Mouse (Mus musculus): ENCODE measurements at regions not wholly inside any gene's neighbourhood (a gene's known extent, or its start where the extent isn't known, plus 50 kb on each side); places are given as distances from the start of the nearest gene placed in this dataset.

DNA sequence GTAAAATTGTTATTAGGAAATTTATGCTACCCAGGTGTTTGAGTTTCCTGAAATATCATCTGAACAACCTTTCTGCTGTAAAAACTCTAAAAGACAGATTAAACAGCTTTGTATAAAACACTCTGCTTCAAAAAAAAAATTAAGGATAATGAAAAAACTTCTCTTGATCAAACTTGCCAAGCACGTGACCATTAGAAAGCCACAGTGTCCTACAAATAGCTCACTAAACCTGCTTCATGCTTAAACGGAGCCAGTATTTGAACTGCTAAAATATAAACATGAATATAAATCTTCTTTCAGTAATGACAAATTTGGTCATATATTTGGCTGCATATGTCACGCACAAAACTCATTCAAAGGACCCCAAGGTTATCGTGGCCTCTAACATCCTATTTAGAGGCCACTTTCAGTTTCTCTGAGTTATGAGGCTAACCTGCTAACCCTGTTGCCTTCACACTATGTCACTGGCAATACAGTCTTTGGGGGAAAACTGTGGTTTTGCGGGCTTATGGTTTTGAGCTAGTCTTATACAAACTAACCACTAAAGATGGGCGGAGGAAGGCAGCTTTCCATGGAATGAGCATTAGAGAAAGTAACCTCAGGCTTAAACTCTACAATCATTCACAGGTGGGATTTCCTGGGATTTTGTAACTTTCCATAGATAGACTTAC is 355.8 kb downstream of the Fgf10 start:
- H3K4me2 ChIP-seq (ENCODE audit: low read depth, low read length), result no peak overlapping the region
- no peak for ATAC-seq
- no peak for TF ChIP-seq CTCF (IDR thresholded peaks at IDR 0.05; ENCODE audit: low read depth)
- H3K27me3 ChIP-seq (ENCODE audit: insufficient read depth, low read length), result no peaks in the 10 kb centered on the region
- no peaks in the 10 kb centered on the region for H3K4me1 ChIP-seq (ENCODE audit: insufficient read depth, low read length)
- H3K36me3 ChIP-seq (ENCODE audit: insufficient read depth, low read length), result no peaks in the 10 kb centered on the region
- no peaks in the 10 kb centered on the region for H3K9me3 ChIP-seq (ENCODE audit: low read length)
- 92% methylated on average over 6 of the region's 6 CpGs for WGBS
- no peak overlapping the region for H3K4me3 ChIP-seq (ENCODE audit: low read length)
- no peak for DNase-seq (ENCODE audit: low spot score)
- H3K9ac ChIP-seq (replicated peaks; ENCODE audit: low read length), result no peak overlapping the region
- no peak overlapping the region for H3K27ac ChIP-seq

DNA sequence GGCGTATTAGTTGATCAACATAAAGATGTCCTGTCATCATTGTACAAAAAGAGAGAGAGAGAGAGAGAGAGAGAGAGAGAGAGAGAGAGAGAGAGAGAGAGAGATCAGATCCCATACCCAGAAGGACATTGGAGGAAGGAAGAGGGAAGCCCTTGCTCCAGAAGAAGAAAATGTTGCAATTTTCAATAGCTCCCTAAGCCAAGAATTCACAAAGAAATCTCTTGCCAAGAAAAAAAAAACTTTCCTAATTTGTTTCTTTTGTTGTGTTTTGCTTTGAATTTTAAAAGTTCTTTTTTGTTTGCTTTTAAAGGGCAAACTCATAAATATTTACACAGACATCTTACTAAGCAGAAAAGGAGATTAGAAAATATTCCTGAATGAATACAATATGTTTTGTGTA is 370.0 kb downstream of the Fgf10 start:
- Histone ChIP-seq H3K36me3 (ENCODE audit: insufficient read depth, low read length) (no peaks in the 10 kb centered on the region), H3K4me3 (ENCODE audit: low read length) (no peak overlapping the region), H3K9me3 (ENCODE audit: low read length) (no peaks in the 10 kb centered on the region), H3K9ac (replicated peaks; ENCODE audit: low read length) (no peak overlapping the region), H3K4me2 (ENCODE audit: low read depth, low read length) (no peak overlapping the region), H3K27ac (no peak overlapping the region), H3K27me3 (ENCODE audit: insufficient read depth, low read length) (no peaks in the 10 kb centered on the region), H3K4me1 (ENCODE audit: insufficient read depth, low read length) (no peaks in the 10 kb centered on the region)
- ATAC-seq (no peak), DNase-seq (ENCODE audit: low spot score) (no peak)
- no peak for TF ChIP-seq CTCF (IDR thresholded peaks at IDR 0.05; ENCODE audit: low read depth)
- 94% methylated on average over 1 of the region's 1 CpGs for WGBS

DNA sequence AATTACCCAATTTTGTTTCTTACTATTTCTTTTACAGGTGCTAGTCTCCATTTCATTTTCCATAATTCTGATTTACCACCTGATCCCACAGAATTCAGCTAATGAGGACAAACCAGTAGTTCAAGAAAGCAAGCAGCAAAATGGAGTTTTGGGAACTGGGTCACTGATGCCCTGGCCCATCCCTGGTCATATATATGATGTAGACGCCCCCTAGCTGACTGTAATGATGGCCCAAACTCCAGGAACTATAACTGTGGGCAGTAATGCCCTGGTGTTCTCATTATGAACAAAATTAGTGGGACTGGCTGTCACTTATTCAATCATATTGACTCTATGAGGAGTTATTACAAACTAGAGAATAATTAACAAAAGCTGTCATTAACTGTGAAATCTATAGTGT is 375.5 kb downstream of the Fgf10 start:
- no peak for TF ChIP-seq CTCF (IDR thresholded peaks at IDR 0.05; ENCODE audit: low read depth)
- Histone ChIP-seq H3K4me2 (ENCODE audit: low read depth, low read length) (no peak overlapping the region), H3K4me3 (ENCODE audit: low read length) (no peak overlapping the region), H3K4me1 (ENCODE audit: insufficient read depth, low read length) (no peaks in the 10 kb centered on the region), H3K27me3 (ENCODE audit: insufficient read depth, low read length) (no peaks in the 10 kb centered on the region), H3K9me3 (ENCODE audit: low read length) (no peaks in the 10 kb centered on the region), H3K36me3 (ENCODE audit: insufficient read depth, low read length) (no peaks in the 10 kb centered on the region), H3K27ac (no peak overlapping the region), H3K9ac (replicated peaks; ENCODE audit: low read length) (no peak overlapping the region)
- DNase-seq (ENCODE audit: low spot score) (no peak), ATAC-seq (no peak)
- WGBS, result 73% methylated on average over 1 of the region's 1 CpGs

DNA sequence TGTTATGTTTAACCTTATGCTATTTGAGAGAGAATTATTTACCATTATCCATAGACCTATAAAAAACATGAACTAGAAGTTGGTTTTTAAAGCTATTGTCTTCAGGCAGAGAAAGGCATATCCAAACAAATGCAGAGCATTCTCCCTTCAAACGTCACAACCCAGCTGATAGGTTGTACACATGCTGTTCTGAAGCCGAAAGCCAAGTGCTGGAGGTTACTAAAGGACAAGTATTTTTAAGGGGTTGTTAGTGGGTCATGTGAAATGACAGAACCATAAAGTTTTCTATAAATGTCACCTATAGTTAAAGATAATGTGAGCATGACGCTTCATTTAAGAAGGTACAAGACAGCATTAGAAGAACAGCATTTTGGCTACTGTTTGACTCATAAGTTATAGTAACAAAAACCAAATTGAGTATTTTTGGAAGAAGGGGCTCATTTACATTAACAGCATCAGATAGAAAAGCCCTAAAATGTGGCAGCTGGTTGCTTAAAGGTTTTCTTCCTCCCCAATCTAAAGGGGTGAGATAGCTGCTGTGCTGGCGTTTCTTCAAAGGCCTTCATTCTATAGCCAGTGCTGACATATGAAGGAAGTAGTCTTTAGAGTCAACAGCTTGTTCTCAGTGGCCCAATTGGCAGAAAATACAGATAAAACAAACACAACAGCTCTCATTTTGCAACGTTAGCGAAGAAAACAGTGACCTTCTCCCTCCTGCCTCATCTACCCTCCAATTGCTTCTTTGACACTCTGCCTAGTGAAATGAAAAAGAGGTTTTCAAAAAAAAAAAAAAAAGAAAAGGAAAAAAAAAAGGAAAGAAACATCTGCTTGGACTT is 359.4 kb upstream of the Paip1 start:
- H3K9ac ChIP-seq (replicated peaks; ENCODE audit: low read length), result no peak overlapping the region
- H3K4me2 ChIP-seq (ENCODE audit: low read depth, low read length), result no peak overlapping the region
- DNase-seq (ENCODE audit: low spot score), result no peak
- no peak overlapping the region for H3K4me3 ChIP-seq (ENCODE audit: low read length)
- WGBS, result 78% methylated on average over 6 of the region's 6 CpGs
- H3K4me1 ChIP-seq (ENCODE audit: insufficient read depth, low read length), result no peaks in the 10 kb centered on the region
- no peaks in the 10 kb centered on the region for H3K27me3 ChIP-seq (ENCODE audit: insufficient read depth, low read length)
- H3K9me3 ChIP-seq (ENCODE audit: low read length), result no peaks in the 10 kb centered on the region
- ATAC-seq, result no peak
- no peak overlapping the region for H3K27ac ChIP-seq
- no peaks in the 10 kb centered on the region for H3K36me3 ChIP-seq (ENCODE audit: insufficient read depth, low read length)
- TF ChIP-seq CTCF (IDR thresholded peaks at IDR 0.05; ENCODE audit: low read depth), result no peak

DNA sequence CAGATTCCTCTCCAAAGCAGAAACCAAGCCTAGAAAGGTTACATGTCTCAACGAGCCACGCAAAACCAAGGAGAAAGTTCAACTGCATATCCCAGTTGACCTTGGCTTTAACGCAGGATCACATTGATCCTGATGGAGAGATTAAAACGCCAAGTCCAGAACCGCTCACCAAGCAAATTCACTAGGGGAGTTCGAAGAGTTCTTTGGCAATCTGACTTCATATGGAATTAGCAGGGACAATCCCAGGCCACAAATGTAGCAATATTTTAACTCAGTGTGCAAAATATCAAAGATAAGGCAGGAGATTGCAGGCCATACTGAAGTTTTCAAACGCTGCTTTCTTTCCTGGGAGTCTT is 358.8 kb upstream of the Paip1 start:
- Histone ChIP-seq H3K27ac (no peak overlapping the region), H3K4me3 (ENCODE audit: low read length) (no peak overlapping the region), H3K9me3 (ENCODE audit: low read length) (no peaks in the 10 kb centered on the region), H3K4me1 (ENCODE audit: insufficient read depth, low read length) (no peaks in the 10 kb centered on the region), H3K9ac (replicated peaks; ENCODE audit: low read length) (no peak overlapping the region), H3K27me3 (ENCODE audit: insufficient read depth, low read length) (no peaks in the 10 kb centered on the region), H3K36me3 (ENCODE audit: insufficient read depth, low read length) (no peaks in the 10 kb centered on the region), H3K4me2 (ENCODE audit: low read depth, low read length) (no peak overlapping the region)
- 91% methylated on average over 7 of the region's 7 CpGs for WGBS
- DNase-seq (ENCODE audit: low spot score) (no peak), ATAC-seq (no peak)
- TF ChIP-seq CTCF (IDR thresholded peaks at IDR 0.05; ENCODE audit: low read depth), result no peak

DNA sequence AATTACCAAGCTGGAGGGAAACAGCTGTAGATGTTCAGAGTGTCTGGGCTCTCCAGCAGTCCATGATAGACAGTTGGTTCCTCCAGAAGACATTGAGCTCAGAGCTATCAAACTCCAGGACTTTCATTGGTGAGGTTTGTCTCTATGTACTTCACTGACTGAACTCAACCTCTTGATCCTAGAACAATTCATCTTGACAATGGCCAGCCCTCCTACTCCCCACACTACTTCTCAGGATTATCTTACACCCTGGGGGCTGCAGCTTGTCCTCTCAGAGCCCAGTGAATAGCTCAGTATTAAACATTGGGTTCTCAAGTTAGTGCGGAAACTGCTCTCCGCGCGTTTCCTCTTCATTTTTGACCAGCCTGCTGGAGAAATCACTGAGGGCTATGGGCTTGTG is 349.2 kb upstream of the Paip1 start:
- DNase-seq (ENCODE audit: low spot score) (no peak), ATAC-seq (no peak)
- H3K9me3 ChIP-seq (ENCODE audit: low read length), result no peaks in the 10 kb centered on the region
- no peak overlapping the region for H3K9ac ChIP-seq (replicated peaks; ENCODE audit: low read length)
- no peaks in the 10 kb centered on the region for H3K4me1 ChIP-seq (ENCODE audit: insufficient read depth, low read length)
- no peak overlapping the region for H3K4me3 ChIP-seq (ENCODE audit: low read length)
- H3K36me3 ChIP-seq (ENCODE audit: insufficient read depth, low read length), result no peaks in the 10 kb centered on the region
- H3K4me2 ChIP-seq (ENCODE audit: low read depth, low read length), result no peak overlapping the region
- H3K27ac ChIP-seq, result no peak overlapping the region
- TF ChIP-seq CTCF (IDR thresholded peaks at IDR 0.05; ENCODE audit: low read depth), result no peak
- no peaks in the 10 kb centered on the region for H3K27me3 ChIP-seq (ENCODE audit: insufficient read depth, low read length)
- 93% methylated on average over 4 of the region's 4 CpGs for WGBS

DNA sequence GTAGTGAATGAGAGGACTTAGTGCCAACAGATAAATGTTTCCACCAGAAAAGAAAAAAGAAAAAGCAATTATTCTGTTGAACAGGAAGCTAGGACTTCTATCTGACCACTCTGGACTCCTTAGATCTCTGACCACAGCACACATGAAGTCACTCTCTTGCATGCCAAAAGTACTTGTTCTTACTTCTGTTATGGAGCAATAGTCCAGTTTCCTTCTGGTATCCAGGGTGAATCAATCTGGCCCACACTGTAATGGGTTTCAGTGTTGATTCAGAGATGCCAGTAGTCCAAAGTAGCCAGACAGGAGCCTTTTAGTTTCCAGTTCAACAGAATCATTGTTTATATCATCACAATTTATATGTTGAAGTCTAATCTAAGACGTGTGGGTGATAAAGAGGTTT is 346.7 kb upstream of the Paip1 start:
- ATAC-seq (no peak), DNase-seq (ENCODE audit: low spot score) (no peak)
- WGBS, result 57% methylated on average over 1 of the region's 1 CpGs

More for the DNA sequence above, 346.7 kb upstream of the Paip1 start:
- H3K9me3 ChIP-seq (ENCODE audit: low read length), result no peaks in the 10 kb centered on the region
- H3K4me1 ChIP-seq (ENCODE audit: insufficient read depth, low read length), result no peaks in the 10 kb centered on the region
- no peak overlapping the region for H3K27ac ChIP-seq
- no peak overlapping the region for H3K9ac ChIP-seq (replicated peaks; ENCODE audit: low read length)
- H3K36me3 ChIP-seq (ENCODE audit: insufficient read depth, low read length), result no peaks in the 10 kb centered on the region
- TF ChIP-seq CTCF (IDR thresholded peaks at IDR 0.05; ENCODE audit: low read depth), result no peak
- H3K27me3 ChIP-seq (ENCODE audit: insufficient read depth, low read length), result no peaks in the 10 kb centered on the region
- no peak overlapping the region for H3K4me2 ChIP-seq (ENCODE audit: low read depth, low read length)
- H3K4me3 ChIP-seq (ENCODE audit: low read length), result no peak overlapping the region

Data from hindbrain, postnatal 0 days (tissue).